Mouse (Mus musculus): ENCODE data around the gene Ctsw. TPM values are rescaled to one million over a fixed set of nuclear protein-coding genes. Genes with fewer than 3 reads are reported as not detected.

Ctsw gene
- polyA plus RNA-seq, 1 experiment from 2014 or later: 0.82 TPM

Other genes starting within 250 kb of the Ctsw start
- gene Pacs1, start 195.4 kb downstream of the Ctsw start, polyA plus RNA-seq (2015; fragmentation: Nextera tagmentation; extraction: Ambion mirVana): 19.9 and 23.7 TPM in 2 replicates
- 291 and 302 TPM in 2 replicates for gene Sf3b2, start 173.1 kb downstream of the Ctsw start, polyA plus RNA-seq (2015; fragmentation: Nextera tagmentation; extraction: Ambion mirVana)
- 4.7 and 5.5 TPM in 2 replicates for gene Gal3st3, start 170.2 kb downstream of the Ctsw start, polyA plus RNA-seq (2015; fragmentation: Nextera tagmentation; extraction: Ambion mirVana)
- gene Catsper1, start 132.8 kb downstream of the Ctsw start, polyA plus RNA-seq (2015; fragmentation: Nextera tagmentation; extraction: Ambion mirVana): not detected in 2 replicates
- 40.0 and 50.9 TPM in 2 replicates for gene Cst6, start 118.9 kb downstream of the Ctsw start, polyA plus RNA-seq (2015; fragmentation: Nextera tagmentation; extraction: Ambion mirVana)
- 57.3 and 60.1 TPM in 2 replicates for gene Eif1ad, start 101.8 kb downstream of the Ctsw start, polyA plus RNA-seq (2015; fragmentation: Nextera tagmentation; extraction: Ambion mirVana)
- 372 and 374 TPM in 2 replicates for gene Banf1, start 101.3 kb downstream of the Ctsw start, polyA plus RNA-seq (2015; fragmentation: Nextera tagmentation; extraction: Ambion mirVana)
- 67.0 and 72.1 TPM in 2 replicates for gene Sart1, start 79.8 kb downstream of the Ctsw start, polyA plus RNA-seq (2015; fragmentation: Nextera tagmentation; extraction: Ambion mirVana)
- 0.42 TPM in 1 of 2 replicates, not detected in the other for gene Tsga10ip, start 66.0 kb downstream of the Ctsw start, polyA plus RNA-seq (2015; fragmentation: Nextera tagmentation; extraction: Ambion mirVana)
- 254 and 257 TPM in 2 replicates for gene Drap1, start 43.5 kb downstream of the Ctsw start, polyA plus RNA-seq (2015; fragmentation: Nextera tagmentation; extraction: Ambion mirVana)
- gene AI837181, start 43.4 kb downstream of the Ctsw start, polyA plus RNA-seq (2015; fragmentation: Nextera tagmentation; extraction: Ambion mirVana): 68.6 and 69.9 TPM in 2 replicates
- gene Fosl1, start 21.0 kb downstream of the Ctsw start, polyA plus RNA-seq (2015; fragmentation: Nextera tagmentation; extraction: Ambion mirVana): not detected in 2 replicates
- gene Ccdc85b, start 10.6 kb downstream of the Ctsw start, polyA plus RNA-seq (2015; fragmentation: Nextera tagmentation; extraction: Ambion mirVana): 6.6 and 6.9 TPM in 2 replicates
- gene Fibp, start 7.9 kb downstream of the Ctsw start, polyA plus RNA-seq (2015; fragmentation: Nextera tagmentation; extraction: Ambion mirVana): 99.3 and 105 TPM in 2 replicates
- 221 and 223 TPM in 2 replicates for gene Efemp2, start 5.4 kb upstream of the Ctsw start, polyA plus RNA-seq (2015; fragmentation: Nextera tagmentation; extraction: Ambion mirVana)
- gene Mus81, start 19.9 kb upstream of the Ctsw start, polyA plus RNA-seq (2015; fragmentation: Nextera tagmentation; extraction: Ambion mirVana): 35.5 and 36.6 TPM in 2 replicates
- 2,209 and 2,356 TPM in 2 replicates for gene Cfl1, start 21.9 kb upstream of the Ctsw start, polyA plus RNA-seq (2015; fragmentation: Nextera tagmentation; extraction: Ambion mirVana)
- not detected in 2 replicates for gene 1700020D05Rik, start 35.3 kb upstream of the Ctsw start, polyA plus RNA-seq (2015; fragmentation: Nextera tagmentation; extraction: Ambion mirVana)
- 9.4 and 10.3 TPM in 2 replicates for gene Snx32, start 42.0 kb upstream of the Ctsw start, polyA plus RNA-seq (2015; fragmentation: Nextera tagmentation; extraction: Ambion mirVana)
- gene Ovol1, start 92.1 kb upstream of the Ctsw start, polyA plus RNA-seq (2015; fragmentation: Nextera tagmentation; extraction: Ambion mirVana): 30.1 and 30.3 TPM in 2 replicates
- gene Ap5b1, start 99.5 kb upstream of the Ctsw start, polyA plus RNA-seq (2015; fragmentation: Nextera tagmentation; extraction: Ambion mirVana): 4.3 and 4.4 TPM in 2 replicates
- 115 and 116 TPM in 2 replicates for gene Rnaseh2c, start 133.4 kb upstream of the Ctsw start, polyA plus RNA-seq (2015; fragmentation: Nextera tagmentation; extraction: Ambion mirVana)
- gene Kat5, start 141.7 kb upstream of the Ctsw start, polyA plus RNA-seq (2015; fragmentation: Nextera tagmentation; extraction: Ambion mirVana): 43.3 and 48.7 TPM in 2 replicates
- gene Rela, start 169.0 kb upstream of the Ctsw start, polyA plus RNA-seq (2015; fragmentation: Nextera tagmentation; extraction: Ambion mirVana): 57.3 and 62.0 TPM in 2 replicates
- 31.1 and 31.2 TPM in 2 replicates for gene Sipa1, start 195.2 kb upstream of the Ctsw start, polyA plus RNA-seq (2015; fragmentation: Nextera tagmentation; extraction: Ambion mirVana)
- 22.7 and 24.9 TPM in 2 replicates for gene Map3k11, start 220.2 kb upstream of the Ctsw start, polyA plus RNA-seq (2015; fragmentation: Nextera tagmentation; extraction: Ambion mirVana)
- 18.5 and 20.9 TPM in 2 replicates for gene Pcnx3, start 220.4 kb upstream of the Ctsw start, polyA plus RNA-seq (2015; fragmentation: Nextera tagmentation; extraction: Ambion mirVana)
- gene Kcnk7, start 235.9 kb upstream of the Ctsw start, polyA plus RNA-seq (2015; fragmentation: Nextera tagmentation; extraction: Ambion mirVana): 3.1 and 4.4 TPM in 2 replicates